Mouse (Mus musculus) C3H10T1/2 (cell line): ENCODE results near the gene Fam81b. TPM values are rescaled to one million over a fixed set of nuclear protein-coding genes. Genes with fewer than 3 reads are reported as not detected.

Experiments
- polyA plus RNA-seq, 2 experiments: library from polyadenylated mRNA; unstranded; fragments of >200 nt; fragmentation: generic; extraction: Trizol; gene quantifications; one replicate each; pipeline ENCODE4 v1.2.1; 2012; ENCODE audit warnings: missing spikeins in 2 of 2

Fam81b gene
- polyA plus RNA-seq: not detected

GRCm38 (mm10) chr13:76304637-76305122 is at the start of gene Fam81b:
Fam81b (minus strand) TSS chr13:76305072.

Other genes starting within 250 kb of the Fam81b start
- gene Gpr150, start 248.1 kb downstream of the Fam81b start, polyA plus RNA-seq: not detected
- 1 to 10 TPM in 1 of 2 experiments, under 1 TPM in 1; 0.33 to 4.6 TPM for gene Arsk, start 206.4 kb downstream of the Fam81b start, polyA plus RNA-seq
- gene Ttc37, start 206.3 kb downstream of the Fam81b start, polyA plus RNA-seq: 1 to 10 TPM in 1 of 2 experiments, under 1 TPM in 1; 0.48 to 2.8 TPM
- gene Mctp1, start 79.5 kb upstream of the Fam81b start, polyA plus RNA-seq: under 1 TPM; 0.04 to 0.86 TPM